Mouse (Mus musculus) stomach, postnatal 0 days (tissue): ENCODE results near the gene Josd1.

ENCODE experiments used
- CTCF ChIP-seq: IDR thresholded peaks from 2 replicates; pipeline ENCODE4 v1.5.1; 2016; ENCODE audit warnings: antibody characterized with exemption, low read depth, mild to moderate bottlenecking, moderate library complexity
- EP300 ChIP-seq: optimal IDR thresholded peaks from 2 replicates; pipeline ENCODE3; 2016; ENCODE audit warnings: antibody characterized with exemption

DNA sequence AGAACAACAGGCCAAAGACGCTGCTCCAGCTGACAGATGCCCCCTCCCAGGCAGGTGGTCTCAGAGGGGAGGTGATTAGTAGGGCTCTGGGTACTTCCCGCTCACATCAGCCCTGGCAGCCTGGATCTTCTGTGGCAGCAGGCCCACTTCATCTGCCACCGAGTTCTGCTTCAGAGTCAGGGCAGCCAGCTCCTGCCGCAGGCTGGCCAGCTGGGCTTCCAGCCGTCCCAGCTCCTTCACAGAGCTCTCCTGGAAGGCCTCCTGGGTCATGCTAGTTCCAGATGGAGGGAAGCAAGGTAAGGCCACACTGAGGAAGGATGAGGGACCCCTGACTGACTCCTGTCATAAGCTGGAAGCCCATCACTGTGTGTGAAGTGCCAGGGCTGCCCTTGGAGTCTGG lies 40.6 kb upstream of the Josd1 start:
- TF ChIP-seq CTCF (no peak), EP300 (no peak)
